Mouse (Mus musculus) urinary bladder, adult 2 months (tissue): ENCODE measurements around the gene Arfgap3. TPM values are rescaled to one million over a fixed set of nuclear protein-coding genes. Genes with fewer than 3 reads are reported as not detected.
"Not testable (repeated sequence)": the region's sequence is repeated elsewhere in the genome, so short reads cannot be mapped to it uniquely, and the experiment has no call there.

ENCODE experiments used
- DNase-seq: peaks from one replicate; pipeline ENCODE4 v3.0.0; 2022; ENCODE audit warnings: low spot score
- polyA plus RNA-seq: library from polyadenylated mRNA; depleted of rRNA; stranded (reverse); fragments of >200 nt; gene quantifications from 2 replicates; pipeline ENCODE4 v1.2.3, GENCODE M21; 2012

Gene Arfgap3
- polyA plus RNA-seq, 1 experiment: 69.5 TPM

DNA sequence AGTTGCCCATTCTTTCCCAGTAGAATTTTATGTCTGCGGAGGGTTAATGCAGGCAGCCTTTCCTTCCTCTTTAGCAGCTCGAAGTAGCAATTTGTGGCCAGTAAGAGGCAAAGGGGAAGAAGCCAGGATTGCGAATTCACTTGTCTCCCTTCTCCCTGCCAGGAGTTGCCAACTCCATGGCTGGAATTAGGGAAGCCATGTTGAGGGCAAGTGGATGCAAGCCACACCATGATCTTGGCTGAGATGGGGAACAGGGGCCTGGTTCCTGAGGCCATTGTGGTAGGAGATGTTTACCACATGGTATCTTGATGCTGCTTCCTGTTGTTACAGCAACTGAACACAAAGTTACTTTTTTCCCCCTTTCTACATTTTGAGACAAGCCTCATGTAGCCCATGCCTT, 55.1 kb downstream of the Arfgap3 start:
- no peak for DNase-seq

DNA sequence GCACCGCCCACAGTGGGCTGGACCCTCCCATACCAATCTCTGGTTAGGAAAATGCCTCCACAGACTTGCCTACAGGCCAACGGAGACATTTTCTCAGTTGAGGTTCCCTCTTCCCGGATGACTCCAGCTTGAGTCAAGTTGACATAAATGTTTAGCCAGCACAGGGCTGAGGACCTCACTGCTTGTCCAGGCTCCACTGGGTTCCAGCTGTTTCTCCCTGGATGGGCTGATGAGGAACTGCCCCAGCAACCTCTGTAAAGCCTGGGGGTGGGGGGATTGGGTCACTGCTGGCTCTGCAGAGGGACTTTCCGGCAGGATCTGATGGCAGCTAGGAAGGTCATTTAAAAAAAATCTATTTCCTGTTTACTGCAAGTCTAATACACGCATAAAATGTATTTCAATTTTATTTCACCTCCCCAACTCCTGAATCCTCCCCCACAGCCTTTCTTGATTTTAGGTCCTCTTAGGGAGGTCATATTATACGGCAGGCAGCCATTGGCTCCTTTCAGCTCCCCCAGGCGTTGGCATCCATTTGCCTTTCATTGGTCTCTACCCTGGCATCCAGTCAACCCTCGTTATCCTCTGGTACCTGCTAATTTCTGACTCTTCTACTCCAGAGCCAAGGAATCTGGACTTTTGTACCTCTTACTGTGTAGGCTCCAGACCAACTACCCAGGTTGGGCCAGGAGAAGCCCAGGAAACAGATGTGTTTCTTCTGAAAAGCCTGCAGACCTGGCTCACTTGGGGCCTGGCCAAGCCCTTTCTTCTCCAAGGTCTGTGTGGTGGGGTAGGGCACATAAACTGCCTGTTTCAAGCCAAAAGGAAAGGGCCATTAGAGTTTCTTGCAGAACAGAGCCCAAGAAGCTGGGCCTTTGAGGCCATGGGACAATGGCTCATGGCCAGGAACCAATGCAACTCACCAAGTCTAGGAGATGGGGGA, 56.1 kb downstream of the Arfgap3 start:
- no peak for DNase-seq

DNA sequence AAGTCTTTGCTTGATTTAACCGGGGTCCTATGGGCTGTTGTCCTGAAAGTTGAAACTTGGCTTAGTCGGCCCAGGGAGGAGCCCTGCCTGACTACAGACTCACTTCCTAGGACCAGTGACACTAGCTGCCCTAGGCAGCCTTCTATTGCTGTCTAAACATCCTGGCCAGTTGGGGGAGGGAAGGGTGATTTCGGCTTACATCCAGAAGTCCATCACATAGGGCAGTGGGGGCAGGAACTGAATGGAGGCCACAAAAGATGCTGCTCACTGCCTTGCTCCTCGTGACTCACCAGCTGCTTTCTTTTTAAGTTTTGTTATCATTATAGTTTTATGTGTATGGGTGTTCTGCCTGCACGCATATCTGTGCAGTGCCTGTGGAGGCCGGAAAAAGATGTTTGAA, 56.9 kb downstream of the Arfgap3 start:
- DNase-seq: no peak

DNA sequence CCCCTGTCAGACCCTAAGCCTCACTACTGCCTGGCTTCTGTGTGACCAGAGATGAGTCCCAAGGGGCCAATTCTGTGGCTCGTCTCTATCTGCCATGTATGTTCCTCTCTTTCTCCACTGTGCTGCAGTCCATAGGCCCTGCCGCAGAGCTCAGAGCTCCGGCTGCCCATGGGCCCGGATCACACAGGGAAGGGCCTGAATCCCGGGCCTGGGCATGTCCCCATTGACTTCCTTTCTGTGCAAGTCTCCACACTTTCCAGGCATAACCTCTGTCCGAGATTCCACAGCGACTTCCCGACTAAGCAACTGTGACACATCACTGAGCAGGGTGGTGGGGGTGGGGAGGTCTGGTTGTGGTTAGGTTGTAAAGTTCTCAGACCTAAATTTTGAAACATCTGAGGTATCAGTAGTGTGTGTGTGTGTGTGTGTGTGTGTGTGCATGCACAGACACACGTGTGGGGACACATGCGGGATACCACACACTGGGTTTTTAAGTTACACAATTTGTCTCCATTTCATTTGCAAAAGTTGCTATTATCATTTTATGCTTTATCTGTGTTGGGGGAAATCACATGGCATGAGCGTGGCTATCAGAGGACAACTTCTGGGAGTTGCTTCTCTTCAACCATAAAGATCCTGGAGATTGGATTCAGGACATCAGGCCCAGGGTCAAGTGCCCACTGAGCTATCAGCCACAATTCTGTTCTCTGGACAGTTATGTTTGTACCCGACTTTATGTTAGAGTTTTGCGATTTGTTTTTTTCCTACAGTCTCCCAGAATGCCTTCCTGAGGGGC, 57.6 kb downstream of the Arfgap3 start:
- DNase-seq: no peak

DNA sequence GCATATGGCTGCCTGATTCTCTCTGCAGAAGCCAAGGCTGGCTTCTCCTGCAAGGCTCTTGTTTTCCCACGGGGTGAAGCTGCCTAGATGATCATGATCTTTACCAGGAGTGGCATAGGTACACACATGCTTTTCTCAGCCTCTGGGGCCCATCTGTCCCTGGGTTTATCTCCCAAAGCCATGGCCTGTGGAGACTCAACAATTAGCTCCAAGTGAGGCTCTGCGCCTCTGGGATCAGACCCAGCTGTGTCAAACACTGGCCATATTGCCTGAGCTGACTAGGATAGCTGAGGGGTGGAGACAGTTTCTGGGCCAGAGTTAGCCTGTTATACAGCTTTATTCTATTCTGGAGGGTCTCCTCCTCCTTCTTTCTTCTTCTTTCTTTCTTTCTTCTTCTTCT, 59.1 kb downstream of the Arfgap3 start:
- no peak for DNase-seq

DNA sequence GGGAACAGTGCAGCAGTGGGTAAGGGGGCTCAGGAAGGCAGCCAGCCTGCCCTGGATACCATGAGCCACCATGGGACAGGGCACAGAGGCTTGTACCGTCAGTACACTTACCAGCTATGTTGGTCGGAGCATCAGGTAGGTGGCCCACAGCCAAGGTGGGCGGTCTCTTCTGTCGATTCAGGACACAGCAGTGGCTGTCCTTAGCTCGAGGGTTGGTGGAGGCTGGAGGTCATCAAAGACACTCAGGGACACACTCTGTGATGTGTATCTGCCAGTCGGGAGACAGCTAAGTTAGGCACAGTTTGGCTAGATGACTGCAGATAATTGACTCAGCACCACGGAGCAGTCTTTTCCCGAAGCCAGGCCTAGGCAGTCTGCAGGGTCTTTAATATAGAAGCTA, 65.2 kb downstream of the Arfgap3 start:
- DNase-seq: no peak

DNA sequence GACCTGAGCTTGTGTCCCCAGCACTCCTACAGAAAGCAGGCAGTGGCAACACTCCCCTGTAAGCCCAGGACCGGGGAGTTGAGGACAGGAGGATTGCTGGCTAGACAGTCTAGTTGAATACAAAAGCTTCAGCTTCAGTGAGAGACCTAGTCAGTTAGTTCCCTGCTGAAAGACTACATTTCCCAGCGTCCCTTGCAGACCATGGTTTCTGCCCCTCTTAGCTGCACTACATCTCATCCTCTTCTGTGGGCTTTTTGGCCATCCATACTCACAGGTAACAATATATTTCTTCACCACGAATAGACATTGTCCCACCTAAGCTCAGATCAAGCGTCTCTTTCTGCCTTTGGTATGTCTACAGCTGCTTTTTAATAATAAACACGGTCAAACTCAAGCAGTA, 67.7 kb downstream of the Arfgap3 start:
- DNase-seq: no peak

DNA sequence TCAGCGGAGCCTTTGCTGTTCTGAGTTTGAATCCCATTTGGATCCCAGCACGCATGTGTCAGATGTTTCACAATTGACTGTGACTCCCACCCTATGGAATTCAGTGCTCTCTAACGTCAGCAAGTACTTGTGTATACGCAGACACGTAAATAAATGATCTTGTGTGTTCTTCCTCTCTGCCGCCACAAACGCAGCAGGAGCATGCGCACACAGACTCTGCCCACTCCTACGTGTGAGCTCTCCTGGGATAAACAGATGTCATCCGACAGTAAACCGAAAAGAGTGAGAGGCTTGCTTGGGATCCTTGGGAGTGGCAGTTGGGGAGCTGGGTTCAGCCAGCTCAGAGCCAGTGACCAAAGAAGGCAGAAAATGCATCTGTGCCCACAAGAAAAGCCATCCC, 68.7 kb downstream of the Arfgap3 start:
- DNase-seq: no peak

DNA sequence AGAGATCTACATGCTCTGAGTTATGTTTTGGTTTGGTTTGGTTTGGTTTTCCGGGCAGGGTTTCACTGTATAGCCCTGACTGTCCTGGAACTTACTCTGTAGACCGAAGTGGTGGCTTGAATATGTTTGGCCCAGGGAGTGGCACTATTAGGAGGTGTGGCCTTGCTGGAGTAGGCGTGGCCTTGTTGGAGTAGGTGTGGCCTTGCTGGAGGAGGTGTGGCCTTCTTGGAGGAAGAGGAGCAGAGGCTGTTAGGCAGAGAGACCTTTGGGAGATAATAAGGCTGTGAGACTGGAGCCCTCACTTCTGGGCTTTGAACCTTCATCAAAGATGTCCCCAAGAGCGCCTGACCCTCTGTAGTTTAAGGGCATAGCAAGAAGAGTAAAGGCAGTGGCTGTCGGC, 71.5 kb downstream of the Arfgap3 start:
- no peak for DNase-seq

DNA sequence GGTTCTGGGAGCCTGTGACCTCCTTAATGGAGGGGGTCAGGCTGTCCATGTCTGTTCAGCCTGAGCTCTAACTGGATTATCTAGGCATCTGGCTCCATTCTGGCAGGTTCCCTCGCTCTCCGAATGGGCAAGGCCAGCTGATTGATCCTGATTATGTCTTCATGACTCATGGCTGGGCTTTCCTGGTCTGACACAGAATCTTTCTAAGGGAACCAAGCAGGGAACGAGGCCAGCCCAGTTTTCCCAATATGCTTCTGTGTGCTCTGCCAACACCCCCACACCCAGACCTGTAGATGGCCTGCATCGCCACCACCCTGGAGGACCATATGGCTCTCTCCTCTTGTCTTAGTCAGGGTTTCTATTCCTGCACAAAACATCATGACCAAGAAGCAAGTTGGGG, 72.6 kb downstream of the Arfgap3 start:
- no peak for DNase-seq

DNA sequence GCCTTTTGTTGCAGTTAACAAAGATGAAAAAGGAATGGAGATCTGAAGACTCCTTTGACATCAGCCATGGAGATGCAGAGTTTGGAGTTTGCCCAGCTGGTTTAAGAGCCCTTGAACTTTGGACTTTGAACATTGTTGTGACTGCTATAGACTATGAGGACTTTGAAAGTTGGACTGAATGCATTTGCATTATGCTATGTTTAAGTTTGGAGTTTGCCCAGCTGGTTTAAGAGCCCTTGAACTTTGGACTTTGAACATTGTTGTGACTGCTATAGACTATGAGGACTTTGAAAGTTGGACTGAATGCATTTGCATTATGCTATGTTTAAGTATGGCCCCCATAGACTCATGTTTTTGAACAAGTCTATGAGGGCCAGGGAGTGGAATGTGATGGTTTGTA, 75.8 kb downstream of the Arfgap3 start:
- not testable (repeated sequence) for DNase-seq

DNA sequence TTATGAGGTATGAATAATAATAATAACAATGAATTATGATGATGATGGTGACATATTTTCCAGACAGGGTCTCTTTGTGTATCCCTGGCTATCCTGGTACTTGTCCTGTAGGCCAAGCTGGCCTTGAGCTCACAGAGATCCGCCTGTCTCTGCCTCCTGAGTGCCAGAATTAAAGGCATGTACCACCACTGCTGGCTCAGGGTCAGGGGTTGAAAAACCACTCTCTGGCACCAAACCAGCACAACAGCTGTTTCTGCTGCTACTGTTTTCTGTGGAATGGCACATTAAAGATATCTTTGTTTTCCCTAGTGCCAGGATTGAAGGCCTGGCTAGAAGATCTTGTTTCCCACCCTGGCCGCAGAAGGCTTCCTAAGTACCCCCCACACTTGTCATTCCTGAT, 77.0 kb downstream of the Arfgap3 start:
- no peak for DNase-seq

DNA sequence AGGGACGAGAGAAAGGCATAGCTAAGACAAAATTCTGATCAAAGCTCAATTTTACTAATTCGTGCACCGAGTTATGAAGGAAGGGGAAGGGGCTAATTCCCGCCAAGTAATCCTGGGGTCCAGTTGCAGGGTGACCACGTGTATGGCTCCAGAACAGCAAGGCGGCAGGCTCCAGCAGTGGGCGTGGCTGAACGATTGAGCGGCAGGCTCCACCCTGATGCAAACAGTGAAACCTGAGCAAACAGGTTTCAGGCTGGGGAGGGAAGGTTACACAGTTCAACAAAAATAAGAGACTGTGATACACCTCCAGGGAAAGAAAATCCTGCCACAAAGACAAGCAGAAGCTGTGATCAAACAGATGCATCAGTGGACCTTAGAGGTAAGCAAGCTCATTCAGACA, 78.8 kb downstream of the Arfgap3 start:
- not testable (repeated sequence) for DNase-seq

DNA sequence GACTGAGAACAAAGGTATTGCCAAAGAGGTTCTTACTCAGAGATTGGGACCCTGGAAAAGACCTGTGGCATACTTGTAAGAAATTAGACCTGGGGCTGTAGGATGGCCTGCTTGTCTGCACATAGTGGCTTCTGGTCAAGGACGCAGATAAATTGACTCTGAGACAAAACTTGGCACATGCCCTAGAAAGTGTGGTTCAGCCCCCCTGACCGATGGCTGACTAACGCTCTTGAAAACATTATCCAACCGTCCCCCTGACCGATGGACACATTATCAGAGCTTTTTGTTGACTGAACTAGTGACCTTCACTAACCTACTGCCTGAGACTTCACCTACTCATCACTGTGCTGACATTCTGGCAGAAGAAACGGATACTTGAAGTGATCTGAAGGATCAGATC, 80.1 kb downstream of the Arfgap3 start:
- DNase-seq: not testable (repeated sequence)

DNA sequence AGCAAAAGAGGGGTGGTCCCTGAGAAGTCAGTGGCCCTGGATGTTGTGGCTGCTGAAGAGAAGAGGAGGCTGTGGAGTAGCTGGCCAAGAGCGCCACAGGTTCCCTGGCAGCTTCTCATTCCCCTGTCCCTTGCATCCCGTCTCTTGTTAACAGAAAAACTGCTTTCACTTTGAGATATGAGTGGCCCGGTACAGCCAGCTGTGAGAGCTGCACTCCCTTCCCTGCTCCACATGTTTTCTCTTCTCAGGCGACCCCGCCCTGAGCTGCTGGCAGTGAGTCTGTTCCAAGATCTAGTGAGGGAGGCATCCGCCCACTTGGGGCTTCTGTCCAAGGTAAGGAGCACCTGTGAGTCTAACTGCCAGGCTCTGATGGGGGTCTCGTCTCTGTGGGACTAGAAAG, 81.6 kb downstream of the Arfgap3 start:
- DNase-seq: not testable (repeated sequence)

DNA sequence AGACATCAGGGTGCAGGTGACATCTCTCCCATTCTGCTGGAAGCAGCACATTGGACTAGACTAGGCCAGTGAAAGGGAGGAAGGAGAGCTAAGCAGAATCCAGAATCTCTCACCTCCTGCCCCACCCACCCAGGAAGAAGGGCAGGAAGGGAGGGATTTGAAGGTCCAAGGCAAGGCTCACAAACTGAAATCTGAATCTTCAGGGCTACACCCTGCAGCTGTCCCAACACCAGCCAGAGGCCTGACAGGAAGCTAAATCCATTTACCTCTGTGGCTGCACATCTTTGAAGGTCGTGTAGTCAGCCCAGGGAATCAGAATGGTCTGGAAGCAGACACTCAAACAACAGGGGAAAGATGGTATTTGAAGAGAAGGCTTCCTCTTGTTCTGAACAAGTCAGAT, 84.8 kb downstream of the Arfgap3 start:
- DNase-seq: no peak

DNA sequence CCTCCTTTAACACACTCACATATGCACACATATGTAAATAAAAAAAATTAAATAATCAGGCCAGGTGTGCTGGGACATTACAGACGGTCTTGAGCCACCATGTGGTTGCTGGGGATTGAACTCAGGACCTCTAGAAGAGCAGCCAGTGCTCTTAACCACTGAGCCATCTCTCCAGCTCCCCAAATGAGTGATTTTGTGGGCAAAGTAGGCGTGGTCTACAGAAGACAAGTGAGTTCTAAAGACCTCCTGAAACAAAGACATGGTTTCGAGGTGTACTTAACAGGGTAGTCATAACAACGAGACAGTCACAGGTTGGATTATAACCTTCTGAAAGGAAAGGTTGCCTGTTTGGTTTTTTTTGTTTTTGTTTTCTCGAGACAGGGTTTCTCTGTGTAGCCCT, 86.6 kb downstream of the Arfgap3 start:
- DNase-seq: no peak

DNA sequence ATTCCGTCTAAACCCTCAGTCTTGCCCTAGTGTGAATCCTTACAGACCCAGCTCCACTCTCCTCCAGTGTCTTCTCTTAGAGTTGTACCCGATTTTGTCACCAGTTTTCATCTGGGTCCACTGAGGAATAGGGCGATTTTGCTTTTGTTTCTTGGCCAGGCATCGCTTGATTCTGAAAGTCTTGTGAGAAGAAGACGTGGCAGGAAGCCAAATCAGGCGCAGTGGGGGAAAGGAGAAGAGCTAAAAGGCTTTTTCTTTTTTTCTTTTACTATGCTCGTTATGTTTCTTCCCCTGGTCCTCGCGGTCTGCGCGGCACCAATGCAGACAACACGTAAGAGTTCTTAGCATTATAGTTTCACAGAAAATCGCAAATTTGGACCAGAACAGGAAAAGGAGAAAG, 92.1 kb downstream of the Arfgap3 start:
- no peak for DNase-seq

DNA sequence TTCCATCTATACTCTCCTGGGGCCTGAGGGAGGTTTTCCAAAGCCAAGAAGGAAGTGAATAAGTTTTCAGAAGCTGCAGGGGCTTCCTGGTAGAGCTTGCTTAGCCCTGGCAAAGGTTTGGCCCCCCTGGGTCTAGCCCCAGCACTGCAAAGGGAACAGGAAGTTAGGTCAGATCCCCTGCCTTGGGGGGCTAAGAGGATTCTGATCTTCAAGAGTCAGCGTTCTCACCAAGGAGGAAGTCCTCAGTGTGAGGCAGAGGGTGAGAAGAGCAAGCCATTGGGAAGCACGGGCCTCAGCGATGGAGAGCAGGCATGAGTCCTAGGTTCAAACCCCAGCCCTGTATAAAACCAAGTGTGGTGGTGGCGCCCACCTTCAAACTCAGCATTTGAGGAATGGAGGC, 93.6 kb downstream of the Arfgap3 start:
- DNase-seq: no peak

DNA sequence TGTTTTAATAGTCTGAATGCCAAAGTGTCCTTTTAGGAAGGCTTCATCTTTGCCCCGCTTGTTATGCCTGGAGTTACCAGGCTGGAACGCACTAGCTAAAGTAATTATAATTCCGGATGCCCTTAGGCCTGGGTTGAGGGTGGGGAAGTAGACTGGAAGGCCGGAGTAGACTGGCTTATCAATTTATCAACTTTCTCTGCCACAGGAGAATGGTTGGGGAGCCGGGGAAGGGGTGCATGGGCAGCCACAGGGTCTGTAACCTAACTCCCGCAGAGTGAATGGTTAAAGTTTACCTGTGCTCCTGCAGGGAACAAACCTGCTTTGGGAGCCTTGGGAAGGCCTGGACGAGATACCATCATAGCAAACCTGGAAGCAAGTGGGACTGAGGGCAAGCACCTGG, 94.1 kb downstream of the Arfgap3 start:
- no peak for DNase-seq

DNA sequence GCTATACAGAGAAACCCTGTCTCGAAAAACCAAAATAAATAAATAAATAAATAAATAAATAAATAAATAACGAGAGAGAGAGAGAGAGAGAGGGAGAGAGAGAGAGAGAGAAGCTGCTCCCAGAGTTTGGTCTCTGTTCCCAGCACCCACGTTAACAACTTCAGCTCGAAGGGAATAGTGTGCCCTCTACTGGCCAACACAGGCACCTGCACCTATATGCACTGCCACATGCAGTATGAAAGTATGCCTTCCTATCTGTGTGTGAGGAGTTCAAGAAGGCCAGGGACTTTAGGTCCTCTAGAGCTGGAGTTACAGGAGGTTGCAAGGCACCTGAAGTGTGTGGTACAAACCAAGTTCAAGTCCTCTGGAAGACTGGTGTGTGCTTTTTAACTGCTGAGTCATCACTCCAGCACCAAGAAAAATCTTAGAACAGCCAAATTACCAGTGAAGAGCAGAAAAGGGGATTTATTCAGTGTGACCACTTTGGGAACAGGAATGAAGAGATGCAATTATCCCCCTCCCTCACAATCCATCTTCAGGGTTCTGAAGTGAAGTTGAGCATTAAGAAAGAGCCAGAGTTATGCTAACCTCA, 94.8 kb downstream of the Arfgap3 start:
- no peak for DNase-seq

DNA sequence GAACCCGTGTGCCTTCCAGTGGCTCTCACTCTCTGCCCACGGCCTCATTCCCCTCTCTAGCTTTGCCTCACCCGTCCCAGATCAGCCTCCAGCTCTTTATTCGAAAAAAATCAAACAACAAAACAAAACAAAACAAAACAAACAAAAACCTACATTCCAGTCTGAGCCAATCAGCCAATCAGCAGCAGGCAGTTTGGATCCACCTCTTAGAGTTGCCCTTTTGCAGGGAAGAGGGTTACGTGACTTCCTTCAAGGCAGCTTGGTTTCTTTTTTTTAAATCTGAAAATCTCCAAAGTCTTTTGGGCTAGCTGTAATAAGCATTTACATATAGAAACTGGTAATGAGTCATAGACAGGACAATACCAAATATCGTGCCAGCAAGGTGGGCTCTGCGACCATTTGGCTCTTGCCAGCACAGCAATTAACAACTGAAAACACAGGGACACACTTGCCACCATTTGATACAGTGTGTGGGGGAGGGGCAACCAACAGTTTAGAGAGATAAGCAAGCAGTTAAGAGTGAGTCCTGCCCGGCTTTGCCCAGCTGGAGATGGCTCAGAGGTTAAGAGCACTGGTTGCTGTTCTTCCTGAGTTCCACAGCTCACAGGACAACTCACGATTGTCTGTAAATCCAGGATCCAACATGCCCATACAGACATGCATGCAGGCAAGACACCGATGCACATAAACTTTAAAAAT, 95.5 kb downstream of the Arfgap3 start:
- DNase-seq: no peak
